Mouse (Mus musculus) MN1 (cell line): ENCODE results near the gene Tmem176a.
"Not testable (repeated sequence)": the region's sequence is repeated elsewhere in the genome, so short reads cannot be mapped to it uniquely, and the experiment has no call there.

Experiments used
- DNase-seq: peaks from one replicate; pipeline ENCODE4 v3.0.0-alpha.2; 2016; ENCODE audit warnings: low spot score

Gene Tmem176a

GRCm38 (mm10) chr6:48840371-48840969 lies at the start of gene Tmem176a:
TSS of gene Tmem176a (plus strand) at chr6:48840919.
- peak; percentile 72 for DNase-seq

GRCm38 (mm10) chr6:48801897-48802296 lies 38.8 kb upstream of the Tmem176a start:
- no peak for DNase-seq

- DNase-seq, result no peak
Observed at GRCm38 (mm10) chr6:48803406-48804051, 37.2 kb upstream of the Tmem176a start.

GRCm38 (mm10) chr6:48804346-48804745 lies 36.4 kb upstream of the Tmem176a start:
- DNase-seq, result no peak

GRCm38 (mm10) chr6:48806746-48807145 lies 34.0 kb upstream of the Tmem176a start:
- DNase-seq, result no peak

- DNase-seq, result no peak
Observed at GRCm38 (mm10) chr6:48809494-48810219, 31.1 kb upstream of the Tmem176a start.

GRCm38 (mm10) chr6:48815013-48815412 lies 25.7 kb upstream of the Tmem176a start:
- no peak for DNase-seq

GRCm38 (mm10) chr6:48817815-48818214 lies 22.9 kb upstream of the Tmem176a start:
- peak; percentile 84 for DNase-seq

- not testable (repeated sequence) for DNase-seq
Observed at GRCm38 (mm10) chr6:48821991-48822785, 18.5 kb upstream of the Tmem176a start.

- DNase-seq, result no peak
Observed at GRCm38 (mm10) chr6:48825016-48825415, 15.7 kb upstream of the Tmem176a start.

- DNase-seq, result no peak
Observed at GRCm38 (mm10) chr6:48828976-48829375, 11.7 kb upstream of the Tmem176a start.

GRCm38 (mm10) chr6:48829651-48830050 lies 11.1 kb upstream of the Tmem176a start:
- DNase-seq, result no peak

GRCm38 (mm10) chr6:48830241-48830640 lies 10.5 kb upstream of the Tmem176a start:
- DNase-seq, result no peak

- DNase-seq, result no peak
Observed at GRCm38 (mm10) chr6:48831141-48831540, 9.6 kb upstream of the Tmem176a start.

- no peak for DNase-seq
Observed at GRCm38 (mm10) chr6:48832426-48832825, 8.3 kb upstream of the Tmem176a start.

GRCm38 (mm10) chr6:48833515-48833914 lies 7.2 kb upstream of the Tmem176a start:
- DNase-seq, result no peak

- DNase-seq, result no peak
Observed at GRCm38 (mm10) chr6:48835241-48835640, 5.5 kb upstream of the Tmem176a start.

- DNase-seq, result no peak
Observed at GRCm38 (mm10) chr6:48836146-48836545, 4.6 kb upstream of the Tmem176a start.

GRCm38 (mm10) chr6:48837516-48837915 lies 3.2 kb upstream of the Tmem176a start:
- DNase-seq, result no peak

- no peak for DNase-seq
Observed at GRCm38 (mm10) chr6:48838321-48839080, 2.2 kb upstream of the Tmem176a start.

GRCm38 (mm10) chr6:48840973-48841625 lies 380 bp downstream of the Tmem176a start, which contains the start of gene Tmem176b:
TSS of gene Tmem176b (minus strand) at chr6:48841496.
- DNase-seq, result peak; percentile 92
